Comparison of ENCODE assay signal across 19 mouse cellular contexts in genomic region chr5:118590868-118591267, GRCm38 (mm10). TPM values are rescaled to one million over a fixed set of nuclear protein-coding genes. Genes with fewer than 3 reads are reported as not detected.
DNase-seq lines count a peak whose midpoint lies in the region; ATAC-seq and TF ChIP-seq lines count a peak whose summit lies in the region.
"Had no signal": no experiment of that assay in that cellular context is flagged by ENCODE, and none has a peak within 500 bp of the region (broad histone marks: within the 10 kb centered on the region; RNA-seq: fewer than 3 reads in every experiment).

No protein-coding gene starts in this region.

- 26% methylated on average over 6 of the region's 6 CpGs for WGBS in liver, embryonic 12.5 days (ENCODE audit: insufficient replicate concordance)

- intact Hi-C loops in gastrocnemius, adult 2 months (cut with DNase I): loop anchor here (5.0 kb wide), 1 partner anchor 324 kb away; no protein-coding TSS in a partner anchor

- no peak for ATAC-seq in liver, embryonic 12.5 days
- peak; percentile 32 for ATAC-seq in megakaryocyte progenitor cell, adult 5-6 weeks (replicated peaks; ENCODE audit: poor library complexity)
- ATAC-seq: forebrain, embryonic 14.5 days; midbrain, embryonic 15.5 days had no signal

- peaks cover 70% of the 10 kb centered on the region for H3K4me1 ChIP-seq in liver, embryonic 12.5 days

- H3K9me3 ChIP-seq in liver, embryonic 12.5 days (replicated peaks): no peaks in the 10 kb centered on the region
- H3K9me3 ChIP-seq: limb, embryonic 10.5 days; liver, embryonic 15.5 days; midbrain, embryonic 15.5 days; neural tube, embryonic 12.5 days had no signal

- TF ChIP-seq CTCF in gastrocnemius, adult 2 months (IDR thresholded peaks at IDR 0.05): no peak

- no peak overlapping the region for H3K27ac ChIP-seq in liver, embryonic 12.5 days
- H3K27ac ChIP-seq in gastrocnemius, adult 2 months: no peak overlapping the region
- H3K27ac ChIP-seq: hindbrain, embryonic 14.5 days; limb, embryonic 10.5 days; liver, embryonic 15.5 days; midbrain, embryonic 15.5 days; neural tube, embryonic 12.5 days had no signal

- H3K36me3 ChIP-seq in liver, embryonic 12.5 days: peaks cover 28% of the 10 kb centered on the region
- H3K36me3 ChIP-seq: midbrain, embryonic 15.5 days; neural tube, embryonic 12.5 days had no signal

- H3K9ac ChIP-seq in liver, embryonic 12.5 days: peak overlapping the region; percentile 9; the same call in 1 of the 2 replicates
- H3K9ac ChIP-seq: hindbrain, embryonic 14.5 days; liver, embryonic 15.5 days; midbrain, embryonic 15.5 days; neural tube, embryonic 12.5 days had no signal

- DNase-seq in liver: no peak
- peak; percentile 34 for DNase-seq in T-cell, adult 2 months (ENCODE audit: low spot score)
- peak; percentile 66 for DNase-seq in thymus, postnatal 4 days
- no peak for DNase-seq in natural killer cell, adult 2 months (ENCODE audit: low spot score in 2 of 2)
- DNase-seq in gastrocnemius, adult 2 months: no peak
- DNase-seq: adrenal gland, postnatal 10 days; cerebellum, adult 9-10 months; gastrocnemius, postnatal 10 days; kidney, adult 9 months; kidney, postnatal 4 days; right cerebral cortex, postnatal 25 days had no signal

- H3K4me3 ChIP-seq in liver, embryonic 12.5 days: no peak overlapping the region
- H3K4me3 ChIP-seq in gastrocnemius, adult 2 months: no peak overlapping the region
- H3K4me3 ChIP-seq: limb, embryonic 10.5 days; liver, embryonic 15.5 days; midbrain, embryonic 15.5 days; neural tube, embryonic 12.5 days had no signal

- peak overlapping the region; percentile 10; the same call in 1 of the 2 replicates for H3K4me2 ChIP-seq in liver, embryonic 12.5 days
- H3K4me2 ChIP-seq: hindbrain, embryonic 14.5 days; midbrain, embryonic 15.5 days had no signal

- no peaks in the 10 kb centered on the region for H3K27me3 ChIP-seq in liver, embryonic 12.5 days (replicated peaks)
- H3K27me3 ChIP-seq: liver, embryonic 15.5 days; midbrain, embryonic 15.5 days; neural tube, embryonic 12.5 days had no signal

RNA-seq across cellular contexts. Expression of gene Med13l, which starts 30.4 kb away (rescaled TPM):
- polyA plus RNA-seq in liver, embryonic 12.5 days (2016; fragmentation: Nextera tagmentation; extraction: Ambion mirVana): 13.0 and 13.8 TPM in 2 replicates
- total RNA-seq in megakaryocyte progenitor cell, adult 5-6 weeks (2015): 27.3 and 32.4 TPM in 2 replicates
- 24.0 and 26.3 TPM in 2 replicates for total RNA-seq in megakaryocyte progenitor cell, adult 5-6 weeks (2017)
- 10 to 100 TPM; 21.5 to 28.3 TPM for total RNA-seq in gastrocnemius, adult 2 months (2021)

Comparison
In these comparisons a context has a peak if more than half of its experiments do, and no peak if none do; other contexts are left out.
1. DNase-seq: peak in T-cell, adult 2 months (single experiment) and thymus, postnatal 4 days (single experiment); none in liver (single experiment), natural killer cell, adult 2 months (0 of 2) and gastrocnemius, adult 2 months (single experiment).